Mouse (Mus musculus): Measurements from ENCODE around the gene Frmpd4. TPM values are rescaled to one million over a fixed set of nuclear protein-coding genes. Genes with fewer than 3 reads are reported as not detected.

The Frmpd4 gene
- polyA plus RNA-seq (2017; shearing (Covaris generic)) = not detected

DNA sequence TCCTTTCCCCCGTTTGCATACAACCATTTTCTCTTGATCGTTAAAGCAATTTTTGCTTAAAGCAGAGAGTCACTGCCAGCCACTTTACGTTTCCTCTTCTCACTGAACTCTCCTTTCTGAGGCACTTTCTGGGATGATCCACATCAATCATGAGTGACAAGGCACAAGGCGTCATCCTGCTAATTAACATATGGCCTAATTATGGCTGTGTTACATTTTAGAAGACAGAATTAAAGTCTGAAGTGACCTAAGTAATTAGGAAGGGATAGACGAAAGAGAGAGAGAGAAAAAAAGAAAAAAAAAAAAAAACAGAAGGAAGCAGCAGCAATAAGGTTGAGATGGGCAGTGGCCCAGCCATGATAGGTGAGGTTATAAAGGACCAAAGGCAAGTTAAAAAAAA is at the start of gene Frmpd4:
TSS of gene Frmpd4 (minus strand) at position 101 of the 400 bp plus-strand sequence.

Other genes starting within 250 kb of the Frmpd4 start
- gene Msl3, start 96.7 kb upstream of the Frmpd4 start, polyA plus RNA-seq (2017; shearing (Covaris generic)) = 10 to 100 TPM; 27.9 to 38.6 TPM
- gene Arhgap6, start 217.9 kb upstream of the Frmpd4 start, polyA plus RNA-seq (2017; shearing (Covaris generic)) = under 1 TPM in 1 of 2 experiments, not detected in 1; 0.20 TPM

Data from activated CD4-positive, CD25-positive, alpha-beta regulatory T cell (primary cell).